Mouse (Mus musculus) activated CD4-positive, CD25-positive, alpha-beta regulatory T cell, adult 9 weeks (primary cell): Measurements from ENCODE around the gene V1rd19. TPM values are rescaled to one million over a fixed set of nuclear protein-coding genes. Genes with fewer than 3 reads are reported as not detected.

Experiments used
- polyA plus RNA-seq: library from polyadenylated mRNA; unstranded; fragments of 100-300 nt; shearing (Covaris generic); gene quantifications from one replicate; pipeline ENCODE4 v1.2.1, GENCODE M21; 2017

V1rd19 gene
- not detected for polyA plus RNA-seq

GRCm38 (mm10) chr7:24001391-24001790 is at the start of gene V1rd19:
V1rd19 (plus strand) TSS chr7:24001691.

DNA sequence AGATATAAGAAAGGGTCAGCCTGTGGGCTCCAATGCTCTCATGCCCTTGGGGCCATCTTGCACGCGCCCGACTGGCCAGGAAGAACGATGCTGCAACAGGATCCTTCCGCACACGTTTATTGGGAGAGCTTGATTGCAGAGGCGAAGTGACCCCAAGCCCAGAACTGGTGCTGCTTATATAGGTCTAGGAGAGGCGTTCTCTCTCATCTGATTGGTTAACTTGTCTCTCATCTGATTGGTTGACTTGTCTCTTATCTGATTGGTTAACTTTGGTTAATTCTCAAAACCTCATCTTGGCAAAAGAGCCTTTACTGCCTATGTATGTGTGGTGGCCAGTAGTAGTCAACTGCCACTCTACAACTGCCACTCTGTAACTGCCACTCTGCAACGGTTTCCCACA is 27.2 kb upstream of the V1rd19 start, which contains the start of gene Vmn1r181:
Gene Vmn1r181, plus strand, starts transcription at position 301 of the 400 bp plus-strand sequence.

GRCm38 (mm10) chr7:24052660-24053304 is 51.3 kb downstream of the V1rd19 start, which contains the start of gene Vmn1r183:
Vmn1r183 (plus strand) TSS chr7:24053254.

Other genes with a start within 250 kb of the V1rd19 start
- gene Vmn1r174, start 249.4 kb upstream of the V1rd19 start, polyA plus RNA-seq, result not detected
- gene Vmn1r175, start 191.0 kb upstream of the V1rd19 start, polyA plus RNA-seq, result not detected
- not detected for gene Vmn1r176, start 164.3 kb upstream of the V1rd19 start, polyA plus RNA-seq
- gene Vmn1r177, start 135.2 kb upstream of the V1rd19 start, polyA plus RNA-seq, result not detected
- not detected for gene Vmn1r178, start 109.7 kb upstream of the V1rd19 start, polyA plus RNA-seq
- gene Vmn1r179, start 74.7 kb upstream of the V1rd19 start, polyA plus RNA-seq, result not detected
- gene Vmn1r180, start 51.1 kb upstream of the V1rd19 start, polyA plus RNA-seq, result not detected
- gene Vmn1r181, start 27.1 kb upstream of the V1rd19 start, polyA plus RNA-seq, result not detected
- 0.05 TPM for gene Vmn1r183, start 51.6 kb downstream of the V1rd19 start, polyA plus RNA-seq
- 35.7 TPM for gene Zfp180, start 80.2 kb downstream of the V1rd19 start, polyA plus RNA-seq
- gene Zfp112, start 110.6 kb downstream of the V1rd19 start, polyA plus RNA-seq, result 1.1 TPM
- gene Zfp235, start 132.5 kb downstream of the V1rd19 start, polyA plus RNA-seq, result 19.9 TPM
- gene Zfp114, start 173.4 kb downstream of the V1rd19 start, polyA plus RNA-seq, result 1.7 TPM
- gene Zfp111, start 209.8 kb downstream of the V1rd19 start, polyA plus RNA-seq, result 1.3 TPM
- 6.4 TPM for gene Zfp109, start 235.9 kb downstream of the V1rd19 start, polyA plus RNA-seq